Mouse (Mus musculus) layer of hippocampus, adult 9-11 months (tissue): ENCODE measurements around the gene Ino80.

Experiments
- DNase-seq: peaks from one replicate; pipeline ENCODE4 v3.0.0; 2022

Gene Ino80

DNA sequence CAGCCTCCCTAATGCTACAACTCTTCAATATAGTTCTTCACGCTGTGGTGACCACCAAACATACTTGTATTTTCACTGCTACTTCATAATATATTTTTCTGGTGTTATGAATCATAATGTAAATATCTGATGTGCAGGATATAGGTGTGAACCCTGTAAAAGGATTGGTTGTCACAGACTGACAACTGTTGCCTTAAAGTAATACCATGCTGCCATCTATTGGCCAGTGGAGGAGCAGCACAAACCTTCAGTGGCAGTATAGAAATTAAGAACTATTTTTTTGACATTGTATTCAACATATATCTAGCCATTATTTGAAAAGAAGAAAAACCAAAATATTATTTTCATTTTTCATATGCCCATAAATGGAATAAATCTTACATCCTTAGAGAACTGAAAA is 40.5 kb downstream of the Ino80 start:
- peak; percentile 13 for DNase-seq

DNA sequence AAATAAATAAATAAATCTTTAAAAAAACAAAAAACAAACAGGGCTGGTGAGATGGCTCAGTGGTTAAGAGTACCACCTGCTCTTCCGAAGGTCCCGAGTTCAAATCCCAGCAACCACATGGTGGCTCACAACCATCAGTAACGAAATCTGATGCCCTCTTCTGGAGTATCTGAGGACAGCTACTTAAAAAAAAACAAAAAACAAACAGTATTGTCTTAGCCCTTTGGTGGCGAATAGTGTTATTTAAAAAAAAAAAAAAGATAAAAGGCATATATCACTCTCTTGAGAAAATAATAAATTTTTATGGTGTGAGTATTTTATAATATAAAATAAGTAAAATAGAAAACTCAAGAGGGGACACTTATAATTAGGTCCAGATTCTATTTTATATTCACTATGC is 41.0 kb downstream of the Ino80 start:
- DNase-seq, result no peak

GRCm38 (mm10) chr2:119413819-119414218 is 63.7 kb downstream of the Ino80 start:
- DNase-seq, result peak; percentile 37

- no peak for DNase-seq
These were observed 65.8 kb downstream of the Ino80 start for GRCm38 (mm10) chr2:119411674-119412073.

GRCm38 (mm10) chr2:119411016-119411415 is 66.5 kb downstream of the Ino80 start:
- DNase-seq, result no peak

GRCm38 (mm10) chr2:119408733-119409132 is 68.8 kb downstream of the Ino80 start:
- no peak for DNase-seq

DNA sequence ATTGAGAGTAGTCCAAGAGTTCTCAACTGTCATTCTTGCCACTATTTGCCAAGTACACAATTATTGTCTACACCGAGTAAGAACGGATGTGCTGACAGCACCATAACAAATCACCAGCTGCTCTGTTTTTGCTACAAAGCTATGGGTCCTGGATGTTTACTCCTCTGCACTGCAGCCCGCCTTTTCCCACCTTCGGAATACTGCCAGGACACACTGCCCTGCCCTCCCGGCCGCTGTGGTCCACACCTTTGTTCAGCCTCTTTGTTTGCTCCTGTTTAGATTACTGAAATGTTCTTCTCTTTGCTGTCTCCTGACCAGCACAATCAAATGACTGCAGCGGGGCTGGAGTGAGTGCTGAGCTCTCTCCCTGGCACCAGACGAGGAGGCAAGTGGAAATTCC is 69.2 kb downstream of the Ino80 start:
- DNase-seq, result no peak

GRCm38 (mm10) chr2:119399313-119399712 is 78.2 kb downstream of the Ino80 start:
- DNase-seq, result no peak

DNA sequence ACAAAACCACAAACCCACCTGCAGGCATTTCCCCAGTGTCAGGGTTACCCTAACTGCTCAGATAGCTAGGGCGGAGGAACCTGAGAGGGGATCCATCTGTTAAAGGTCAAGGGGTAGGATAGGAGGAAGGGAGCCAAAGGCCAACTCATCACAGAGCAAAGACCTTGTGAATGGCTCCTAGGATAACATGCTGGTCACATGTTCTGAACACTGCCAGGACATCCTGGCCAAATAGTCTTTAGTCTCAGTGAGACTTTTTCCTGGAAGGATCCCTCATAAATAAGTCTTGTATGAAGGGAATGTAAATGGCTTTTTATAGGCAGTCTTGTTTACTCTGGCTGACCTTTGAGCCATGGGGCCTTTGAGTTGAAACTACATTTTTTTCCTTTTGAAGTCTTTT is 78.8 kb downstream of the Ino80 start:
- DNase-seq, result no peak

- DNase-seq, result no peak
These were observed 79.2 kb downstream of the Ino80 start for GRCm38 (mm10) chr2:119398252-119398651.

DNA sequence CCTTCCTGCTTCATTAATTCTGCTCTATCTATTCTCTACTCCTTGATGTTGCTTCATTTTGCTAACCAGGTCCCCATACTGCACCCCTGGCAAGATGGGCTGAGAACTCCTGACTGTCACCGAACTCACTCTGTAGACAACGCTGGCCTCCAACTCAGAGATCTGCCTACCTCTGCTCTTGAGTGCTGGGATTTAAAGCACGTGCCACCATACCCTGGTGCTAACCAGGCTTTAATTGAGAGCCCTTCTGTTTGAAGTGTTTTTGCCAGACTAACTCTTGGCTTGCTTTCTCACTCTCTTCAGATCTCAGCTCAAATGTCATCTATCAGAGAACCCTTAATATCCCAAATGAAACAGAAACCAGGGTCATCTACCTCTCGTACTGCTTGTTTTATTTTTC is 87.5 kb downstream of the Ino80 start:
- DNase-seq, result no peak

DNA sequence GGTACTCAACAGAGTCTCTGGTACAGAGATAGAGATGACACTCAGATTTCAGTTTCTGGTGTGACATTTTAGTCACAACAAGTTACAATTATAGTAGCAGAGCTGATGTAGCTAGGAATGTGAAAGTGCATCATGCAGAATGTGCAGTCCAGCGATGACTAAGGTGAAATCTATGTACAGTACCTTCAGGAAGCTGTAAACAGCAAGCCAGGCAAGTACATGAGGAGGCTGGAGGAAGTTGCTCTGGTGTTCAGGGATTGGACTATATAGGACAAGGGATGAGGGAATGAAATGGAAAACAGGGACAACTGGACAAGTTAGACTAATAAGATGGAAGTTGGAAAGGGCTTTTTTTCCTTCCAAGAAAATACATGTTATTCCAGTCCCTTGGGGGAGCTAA is 89.2 kb downstream of the Ino80 start:
- no peak for DNase-seq

- no peak for DNase-seq
These were observed 98.0 kb downstream of the Ino80 start for GRCm38 (mm10) chr2:119379455-119379854.

- DNase-seq, result no peak
These were observed 99.7 kb downstream of the Ino80 start for GRCm38 (mm10) chr2:119377826-119378225.

DNA sequence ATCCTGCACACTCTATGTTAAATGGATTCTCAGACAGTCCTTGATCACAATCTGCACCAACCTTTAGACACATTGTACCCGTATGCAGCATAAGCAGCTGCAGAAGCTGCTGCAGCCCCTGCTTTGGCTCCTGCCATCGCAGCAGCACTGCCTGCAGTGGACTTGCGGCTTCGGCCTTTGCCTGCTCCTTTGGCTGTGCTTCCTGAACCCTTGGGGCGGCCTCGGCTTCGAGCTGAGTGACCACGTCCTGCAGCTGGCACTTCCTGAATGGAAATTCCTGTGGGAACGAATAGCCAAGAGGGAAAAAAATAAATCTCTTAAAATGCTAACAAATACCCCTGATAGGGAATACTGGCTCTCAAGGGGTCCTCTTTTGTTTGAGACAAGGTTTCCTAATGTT is 100.2 kb downstream of the Ino80 start:
- DNase-seq, result no peak

- no peak for DNase-seq
These were observed 107.4 kb downstream of the Ino80 start for GRCm38 (mm10) chr2:119370116-119370515.

- DNase-seq, result no peak
These were observed 110.1 kb downstream of the Ino80 start for GRCm38 (mm10) chr2:119367346-119367745.

DNA sequence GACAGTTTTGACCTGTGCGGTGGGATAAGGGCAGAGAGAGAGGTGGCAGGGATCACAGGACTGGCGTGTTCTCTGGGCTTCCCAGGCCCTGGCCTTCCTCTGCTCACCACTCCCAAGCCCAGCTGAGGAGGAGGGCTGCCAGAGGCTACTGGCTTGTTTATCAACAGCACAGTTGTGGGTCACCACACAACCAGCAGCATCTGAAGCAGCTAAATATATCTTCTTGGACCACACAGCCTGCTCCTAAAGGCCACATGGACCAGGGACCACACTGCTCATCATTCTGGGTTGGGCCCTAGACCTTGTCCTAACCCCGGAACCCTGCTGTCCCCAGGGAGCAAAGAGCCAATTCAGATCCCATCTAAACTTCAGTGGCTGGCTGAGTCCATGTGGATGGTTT is 112.5 kb downstream of the Ino80 start:
- DNase-seq, result no peak

- no peak for DNase-seq
These were observed 117.7 kb downstream of the Ino80 start for GRCm38 (mm10) chr2:119359721-119360291.

GRCm38 (mm10) chr2:119358249-119358648 is 119.2 kb downstream of the Ino80 start:
- no peak for DNase-seq

- no peak for DNase-seq
These were observed 120.7 kb downstream of the Ino80 start for GRCm38 (mm10) chr2:119356805-119357204.

- DNase-seq, result no peak
These were observed 121.2 kb downstream of the Ino80 start for GRCm38 (mm10) chr2:119356310-119356709.

- no peak for DNase-seq
These were observed 121.8 kb downstream of the Ino80 start for GRCm38 (mm10) chr2:119355651-119356050.

GRCm38 (mm10) chr2:119355089-119355488 is 122.4 kb downstream of the Ino80 start:
- peak; percentile 25 for DNase-seq

DNA sequence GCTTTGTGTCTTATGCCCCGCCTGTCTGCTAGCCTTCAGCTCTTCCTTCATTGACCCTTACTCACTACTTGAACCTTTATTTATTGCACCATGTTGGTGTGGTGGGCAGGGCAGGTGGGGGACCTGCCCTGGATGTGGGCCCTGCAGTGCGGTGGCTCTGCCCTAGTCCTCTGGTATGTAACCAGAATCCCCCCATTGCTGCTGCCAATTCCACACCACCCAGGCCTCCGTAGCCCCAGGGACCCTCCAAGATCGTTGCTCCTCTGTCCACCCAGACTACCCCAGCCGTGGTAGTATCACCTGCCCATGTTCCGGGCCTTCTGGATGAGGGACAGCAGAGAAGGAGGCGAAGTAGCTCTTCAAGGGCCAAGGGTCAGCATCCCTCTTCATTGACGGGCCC is 123.8 kb downstream of the Ino80 start:
- DNase-seq, result no peak
